Mouse (Mus musculus): ENCODE measurements at regions not wholly inside any gene's neighbourhood (a gene's known extent, or its start where the extent isn't known, plus 50 kb on each side); places are given as distances from the start of the nearest gene placed in this dataset.

DNA sequence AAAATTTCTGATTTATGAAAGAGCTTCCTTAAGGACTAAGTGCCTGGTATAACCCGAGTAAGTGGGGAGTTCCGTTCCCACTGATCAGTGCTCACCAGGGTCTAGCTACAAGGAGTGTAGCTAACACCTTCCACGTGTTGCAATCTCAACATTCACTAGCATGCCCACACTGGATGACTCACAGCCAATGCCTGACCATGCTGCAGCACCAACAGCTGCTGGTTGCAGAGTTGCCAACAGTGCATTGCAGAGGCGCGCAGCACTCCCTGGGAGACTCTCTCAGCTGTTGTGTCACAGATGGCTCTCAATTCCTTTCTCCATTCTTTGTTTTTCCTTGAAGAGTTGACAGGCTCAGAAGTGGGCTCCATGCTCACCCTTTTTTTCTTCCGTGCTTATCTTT lies 787.5 kb upstream of the Tenm3 start:
- DNase-seq (ENCODE audit: low spot score) (no peak), ATAC-seq (ENCODE audit: low FRiP score, low TSS enrichment) (no peak)
- Histone ChIP-seq H3K36me3 (ENCODE audit: control insufficient read depth, insufficient read depth, low read length) (no peaks in the 10 kb centered on the region), H3K4me3 (ENCODE audit: low read depth, low read length) (no peak overlapping the region), H3K9me3 (ENCODE audit: control insufficient read depth, low read length) (no peaks in the 10 kb centered on the region), H3K4me2 (replicated peaks; ENCODE audit: low read depth) (no peak overlapping the region), H3K27me3 (ENCODE audit: control insufficient read depth, insufficient read depth, low read length) (no peaks in the 10 kb centered on the region), H3K9ac (ENCODE audit: low read length) (no peak overlapping the region), H3K27ac (replicated peaks) (no peak overlapping the region), H3K4me1 (replicated peaks; ENCODE audit: control insufficient read depth, insufficient read depth) (no peaks in the 10 kb centered on the region)
- WGBS: 71% methylated on average over 6 of the region's 6 CpGs
- TF ChIP-seq EP300 (optimal IDR thresholded peaks at IDR 0.05) (no peak), CTCF (IDR thresholded peaks at IDR 0.05; ENCODE audit: low read depth) (no peak)

DNA sequence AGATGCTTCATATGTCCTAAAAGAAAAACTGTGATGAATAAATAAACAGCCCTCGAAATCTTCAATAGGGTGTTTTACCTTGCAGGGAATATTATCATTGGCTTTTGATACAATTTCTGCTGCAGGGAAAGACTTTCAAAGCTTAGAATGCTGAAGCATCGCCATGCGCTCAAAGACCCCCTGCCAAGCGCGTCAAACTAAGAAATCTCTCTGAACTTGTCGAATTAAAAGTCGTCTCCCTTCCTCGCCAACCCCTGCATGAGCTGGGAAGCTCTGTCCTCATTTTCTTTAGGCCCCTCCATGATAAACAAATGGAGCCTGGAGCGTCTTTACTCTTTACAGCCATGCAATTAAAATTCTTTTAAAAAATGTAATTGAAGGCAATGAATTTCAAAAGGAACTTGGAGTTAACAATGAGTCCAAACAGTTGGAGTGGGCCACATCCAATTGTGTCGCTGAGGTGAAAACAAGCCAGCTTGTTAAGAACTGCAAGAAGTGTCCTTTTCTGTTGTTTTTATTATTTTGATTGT lies 784.3 kb upstream of the Tenm3 start:
- no peak overlapping the region for H3K4me3 ChIP-seq (ENCODE audit: low read depth, low read length)
- no peaks in the 10 kb centered on the region for H3K9me3 ChIP-seq (ENCODE audit: control insufficient read depth, low read length)
- no peaks in the 10 kb centered on the region for H3K27me3 ChIP-seq (ENCODE audit: control insufficient read depth, insufficient read depth, low read length)
- ATAC-seq (ENCODE audit: low FRiP score, low TSS enrichment) (no peak), DNase-seq (ENCODE audit: low spot score) (no peak)
- no peaks in the 10 kb centered on the region for H3K4me1 ChIP-seq (replicated peaks; ENCODE audit: control insufficient read depth, insufficient read depth)
- TF ChIP-seq CTCF (IDR thresholded peaks at IDR 0.05; ENCODE audit: low read depth) (no peak), EP300 (optimal IDR thresholded peaks at IDR 0.05) (no peak)
- H3K4me2 ChIP-seq (replicated peaks; ENCODE audit: low read depth): no peak overlapping the region
- no peak overlapping the region for H3K27ac ChIP-seq (replicated peaks)
- WGBS: 43% methylated on average over 10 of the region's 10 CpGs
- H3K9ac ChIP-seq (ENCODE audit: low read length): no peak overlapping the region
- H3K36me3 ChIP-seq (ENCODE audit: control insufficient read depth, insufficient read depth, low read length): no peaks in the 10 kb centered on the region

DNA sequence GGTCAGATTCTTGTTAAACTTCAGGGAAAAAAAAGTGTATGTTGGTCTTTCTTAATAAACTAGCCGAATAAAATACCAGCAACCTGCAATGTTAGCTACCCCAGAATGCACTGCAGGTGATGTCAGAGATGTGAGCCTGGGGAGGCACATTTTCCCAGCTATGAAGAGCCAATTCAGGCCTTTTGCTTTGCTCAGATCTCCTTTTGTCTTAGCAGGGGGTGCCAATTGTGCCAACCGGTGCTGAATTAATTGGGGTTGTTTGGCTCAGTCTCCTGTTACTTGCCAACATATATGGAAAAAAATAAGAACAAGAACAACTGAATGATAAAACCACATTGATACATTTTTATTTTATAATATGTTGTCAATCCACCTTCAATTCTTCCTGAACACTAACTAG lies 751.8 kb upstream of the Tenm3 start:
- no peak for DNase-seq (ENCODE audit: low spot score)
- TF ChIP-seq EP300 (optimal IDR thresholded peaks at IDR 0.05) (no peak), CTCF (IDR thresholded peaks at IDR 0.05; ENCODE audit: low read depth) (no peak)
- Histone ChIP-seq H3K9ac (ENCODE audit: low read length) (no peak overlapping the region), H3K9me3 (ENCODE audit: control insufficient read depth, low read length) (no peaks in the 10 kb centered on the region), H3K27ac (replicated peaks) (no peak overlapping the region), H3K4me2 (replicated peaks; ENCODE audit: low read depth) (no peak overlapping the region), H3K4me1 (replicated peaks; ENCODE audit: control insufficient read depth, insufficient read depth) (no peaks in the 10 kb centered on the region), H3K4me3 (ENCODE audit: low read depth, low read length) (no peak overlapping the region), H3K27me3 (ENCODE audit: control insufficient read depth, insufficient read depth, low read length) (no peaks in the 10 kb centered on the region), H3K36me3 (ENCODE audit: control insufficient read depth, insufficient read depth, low read length) (no peaks in the 10 kb centered on the region)
- ATAC-seq (ENCODE audit: low FRiP score, low TSS enrichment): no peak
- 65% methylated on average over 2 of the region's 2 CpGs for WGBS

DNA sequence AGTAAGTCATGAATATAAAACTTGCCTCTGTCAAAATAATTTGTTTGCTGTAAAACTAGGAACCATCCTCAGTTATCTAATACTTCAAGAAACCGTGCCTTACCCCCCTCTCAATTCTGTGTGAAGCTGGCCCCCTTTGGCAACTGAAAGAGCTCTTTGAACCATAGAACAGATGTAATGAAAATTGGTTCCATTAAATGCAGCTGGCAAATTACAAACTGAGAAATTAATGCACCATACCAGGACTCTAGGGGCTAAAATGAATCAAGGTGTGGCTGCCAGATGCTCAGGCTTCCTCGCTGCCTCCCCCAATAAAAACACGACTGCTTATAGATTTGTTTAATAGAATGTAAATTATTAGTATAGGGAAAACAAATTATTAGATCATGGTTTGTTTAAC lies 723.7 kb upstream of the Tenm3 start:
- Histone ChIP-seq H3K4me3 (ENCODE audit: low read depth, low read length) (no peak overlapping the region), H3K9me3 (ENCODE audit: control insufficient read depth, low read length) (no peaks in the 10 kb centered on the region), H3K27ac (replicated peaks) (no peak overlapping the region), H3K9ac (ENCODE audit: low read length) (no peak overlapping the region), H3K4me2 (replicated peaks; ENCODE audit: low read depth) (no peak overlapping the region), H3K36me3 (ENCODE audit: control insufficient read depth, insufficient read depth, low read length) (no peaks in the 10 kb centered on the region), H3K4me1 (replicated peaks; ENCODE audit: control insufficient read depth, insufficient read depth) (no peaks in the 10 kb centered on the region), H3K27me3 (ENCODE audit: control insufficient read depth, insufficient read depth, low read length) (no peaks in the 10 kb centered on the region)
- DNase-seq (ENCODE audit: low spot score) (no peak), ATAC-seq (ENCODE audit: low FRiP score, low TSS enrichment) (no peak)
- 56% methylated on average over 3 of the region's 3 CpGs for WGBS
- TF ChIP-seq CTCF (IDR thresholded peaks at IDR 0.05; ENCODE audit: low read depth): no peak
- TF ChIP-seq EP300 (optimal IDR thresholded peaks at IDR 0.05): no peak

DNA sequence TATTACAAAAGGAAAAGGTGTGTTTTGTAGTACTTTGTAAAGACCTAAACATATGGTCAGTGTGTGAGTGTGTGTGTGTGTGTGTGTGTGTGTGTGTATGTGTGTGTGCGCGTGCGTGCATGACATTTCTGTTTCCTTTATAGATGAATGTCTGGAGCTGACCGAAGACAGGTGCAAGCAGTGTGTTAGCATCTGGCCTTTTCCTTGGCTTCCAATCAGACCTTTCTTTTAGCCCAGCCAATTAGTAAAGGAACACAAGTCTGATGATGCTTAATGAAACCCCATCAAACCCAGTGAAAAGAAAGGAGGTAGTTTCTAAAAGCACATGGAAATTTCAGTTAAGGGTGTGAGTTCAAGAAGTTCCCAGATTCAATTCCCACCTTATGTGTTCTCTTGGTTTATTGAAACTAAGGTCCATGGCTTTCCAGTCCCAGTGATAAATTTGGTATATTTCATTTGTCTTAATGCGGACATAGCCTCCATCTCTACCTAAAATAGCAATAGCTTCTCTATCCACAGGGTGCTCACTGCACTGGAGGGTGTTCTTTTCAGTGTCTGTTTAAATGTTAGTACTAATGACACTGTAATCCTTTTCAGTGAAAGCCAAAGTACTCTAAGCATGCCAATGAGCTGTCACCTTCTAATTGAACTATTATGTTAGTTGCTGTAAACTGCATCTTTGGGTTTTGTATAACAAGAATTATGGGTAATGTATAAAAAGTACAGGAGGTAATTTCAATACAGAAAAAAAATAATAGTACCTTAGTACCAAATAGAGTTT lies 719.9 kb upstream of the Tenm3 start:
- no peaks in the 10 kb centered on the region for H3K27me3 ChIP-seq (ENCODE audit: control insufficient read depth, insufficient read depth, low read length)
- ATAC-seq (ENCODE audit: low FRiP score, low TSS enrichment) (no peak), DNase-seq (ENCODE audit: low spot score) (no peak)
- WGBS: 89% methylated on average over 5 of the region's 5 CpGs
- H3K9ac ChIP-seq (ENCODE audit: low read length): no peak overlapping the region
- H3K9me3 ChIP-seq (ENCODE audit: control insufficient read depth, low read length): no peaks in the 10 kb centered on the region
- H3K4me3 ChIP-seq (ENCODE audit: low read depth, low read length): no peak overlapping the region
- H3K4me2 ChIP-seq (replicated peaks; ENCODE audit: low read depth): no peak overlapping the region
- no peaks in the 10 kb centered on the region for H3K4me1 ChIP-seq (replicated peaks; ENCODE audit: control insufficient read depth, insufficient read depth)
- TF ChIP-seq EP300 (optimal IDR thresholded peaks at IDR 0.05) (no peak), CTCF (IDR thresholded peaks at IDR 0.05; ENCODE audit: low read depth) (no peak)
- H3K36me3 ChIP-seq (ENCODE audit: control insufficient read depth, insufficient read depth, low read length): no peaks in the 10 kb centered on the region
- no peak overlapping the region for H3K27ac ChIP-seq (replicated peaks)

DNA sequence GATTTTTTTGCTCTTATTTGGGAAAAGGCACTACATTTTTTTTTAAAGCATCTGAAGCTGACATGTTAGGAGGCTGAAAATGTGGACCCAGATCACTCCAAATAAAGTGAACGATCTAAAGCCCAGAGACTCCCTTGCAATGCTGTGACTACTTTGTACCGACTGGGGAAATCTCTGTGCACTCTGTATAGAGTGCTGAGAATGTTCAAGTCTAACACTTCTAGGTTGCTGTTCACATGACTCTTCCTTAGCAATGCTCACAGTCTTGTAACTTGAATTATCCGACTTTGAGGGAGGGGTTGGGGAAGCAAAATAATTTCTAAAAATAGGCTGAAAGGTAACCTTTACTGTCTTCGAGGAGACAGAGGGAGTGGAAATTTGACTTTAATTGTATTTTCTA lies 719.2 kb upstream of the Tenm3 start:
- no peaks in the 10 kb centered on the region for H3K27me3 ChIP-seq (ENCODE audit: control insufficient read depth, insufficient read depth, low read length)
- no peaks in the 10 kb centered on the region for H3K4me1 ChIP-seq (replicated peaks; ENCODE audit: control insufficient read depth, insufficient read depth)
- H3K4me3 ChIP-seq (ENCODE audit: low read depth, low read length): no peak overlapping the region
- no peak overlapping the region for H3K9ac ChIP-seq (ENCODE audit: low read length)
- TF ChIP-seq EP300 (optimal IDR thresholded peaks at IDR 0.05) (no peak), CTCF (IDR thresholded peaks at IDR 0.05; ENCODE audit: low read depth) (no peak)
- H3K4me2 ChIP-seq (replicated peaks; ENCODE audit: low read depth): no peak overlapping the region
- H3K36me3 ChIP-seq (ENCODE audit: control insufficient read depth, insufficient read depth, low read length): no peaks in the 10 kb centered on the region
- H3K9me3 ChIP-seq (ENCODE audit: control insufficient read depth, low read length): no peaks in the 10 kb centered on the region
- no peak overlapping the region for H3K27ac ChIP-seq (replicated peaks)
- ATAC-seq (ENCODE audit: low FRiP score, low TSS enrichment): no peak
- DNase-seq (ENCODE audit: low spot score): no peak
- 77% methylated on average over 4 of the region's 4 CpGs for WGBS
